Mouse (Mus musculus) bone marrow, adult 2 months (tissue): ENCODE data around the gene Slc36a2. TPM values are rescaled to one million over a fixed set of nuclear protein-coding genes. Genes with fewer than 3 reads are reported as not detected.

Experiments used
- H3K27ac ChIP-seq: fragments of 200-500 bp; 2 replicates; pipeline ENCODE4 v1.5.1; 2012; ENCODE audit warnings: low read depth, mild to moderate bottlenecking, control low read depth, inconsistent platforms, low read length; ENCODE audit not compliant: control insufficient read depth, poor library complexity, insufficient read depth
- H3K4me1 ChIP-seq: fragments of 200-500 bp; 2 replicates; pipeline ENCODE4 v1.6.1; 2011; ENCODE audit warnings: low read length; ENCODE audit not compliant: control insufficient read depth, insufficient read depth
- H3K4me3 ChIP-seq: fragments of 200-500 bp; replicated peaks from 2 replicates; pipeline ENCODE3; 2011; ENCODE audit warnings: mild to moderate bottlenecking, low read depth, low read length, control low read depth; ENCODE audit not compliant: control insufficient read depth
- CTCF ChIP-seq: fragments of 200-500 bp; IDR thresholded peaks from 2 replicates; pipeline ENCODE4 v1.5.1; 2011; ENCODE audit warnings: low read length, control low read depth; ENCODE audit not compliant: control insufficient read depth, insufficient read depth
- POLR2A ChIP-seq: fragments of 200-500 bp; IDR thresholded peaks from 2 replicates; pipeline ENCODE4 v1.6.1; 2011; ENCODE audit warnings: low read depth, mild to moderate bottlenecking, control low read depth, low read length, borderline replicate concordance; ENCODE audit not compliant: control insufficient read depth
- WGBS: fragments of 180-500 bp; shearing (Covaris S2); methylation state at CpG from one replicate; pipeline ENCODE4 v1.1.7; 2018; 5-methylcytosine and 5-hydroxymethylcytosine counted together
- polyA plus RNA-seq: library from polyadenylated mRNA; stranded (reverse); fragments of >200 nt; gene quantifications from 2 replicates; pipeline ENCODE4 v1.2.4, GENCODE M21; 2011; ENCODE audit warnings: low replicate concordance; ENCODE audit not compliant: missing spikeins, insufficient read depth, insufficient read length

Slc36a2 gene
- polyA plus RNA-seq, 1 experiment, result 0.85 TPM

- peak overlapping the region; percentile 74 for H3K27ac ChIP-seq
- 23% methylated on average over 15 of the region's 15 CpGs for WGBS
- peaks cover 1% of the 10 kb centered on the region; the same call in 1 of the 2 replicates for H3K4me1 ChIP-seq
- TF ChIP-seq CTCF (no peak), POLR2A (no peak)
- no peak overlapping the region for H3K4me3 ChIP-seq
Observed at GRCm38 (mm10) chr11:55136770-55137547, 47.9 kb downstream of the Slc36a2 start.

- TF ChIP-seq POLR2A (no peak), CTCF (no peak)
- Histone ChIP-seq H3K27ac (no peak overlapping the region), H3K4me1 (peaks cover 5% of the 10 kb centered on the region; the same call in 1 of the 2 replicates), H3K4me3 (no peak overlapping the region)
- 68% methylated on average over 5 of the region's 5 CpGs for WGBS
Observed at GRCm38 (mm10) chr11:55134871-55135270, 50.0 kb downstream of the Slc36a2 start.

DNA sequence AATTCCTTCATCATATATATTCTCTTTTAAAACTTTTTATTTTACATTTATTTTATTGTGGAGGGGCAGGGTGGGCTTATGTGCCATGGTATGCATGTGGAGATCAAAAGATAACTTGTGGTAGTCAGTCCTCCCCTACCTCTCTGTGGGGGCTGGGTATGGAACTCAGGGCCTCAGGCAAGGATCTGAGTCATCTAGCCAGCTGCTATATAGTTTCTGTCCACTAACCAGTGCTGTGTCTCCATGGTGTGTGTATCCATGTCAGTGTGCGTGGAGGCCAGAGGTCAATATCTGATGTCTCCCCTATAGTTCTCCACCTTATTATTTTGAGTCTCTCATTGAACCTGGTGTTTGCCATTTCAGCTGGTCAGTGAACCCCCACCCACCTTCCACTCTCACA is 50.5 kb downstream of the Slc36a2 start:
- 80% methylated on average over 1 of the region's 1 CpGs for WGBS
- Histone ChIP-seq H3K27ac (no peak overlapping the region), H3K4me3 (no peak overlapping the region), H3K4me1 (peaks cover 5% of the 10 kb centered on the region; the same call in 1 of the 2 replicates)
- TF ChIP-seq CTCF, result no peak
- TF ChIP-seq POLR2A, result no peak

- Histone ChIP-seq H3K4me3 (no peak overlapping the region), H3K4me1 (peaks cover 5% of the 10 kb centered on the region; the same call in 1 of the 2 replicates), H3K27ac (no peak overlapping the region)
- 90% methylated on average over 1 of the region's 1 CpGs for WGBS
- TF ChIP-seq POLR2A (no peak), CTCF (no peak)
Observed at GRCm38 (mm10) chr11:55133204-55133603, 51.7 kb downstream of the Slc36a2 start.

GRCm38 (mm10) chr11:55131946-55132345 is 52.9 kb downstream of the Slc36a2 start:
- no peak overlapping the region for H3K4me3 ChIP-seq
- peaks cover 4% of the 10 kb centered on the region; the same call in 1 of the 2 replicates for H3K4me1 ChIP-seq
- WGBS, result 76% methylated on average over 1 of the region's 1 CpGs
- H3K27ac ChIP-seq, result peak overlapping the region; percentile 59; the same call in 1 of the 2 replicates
- TF ChIP-seq CTCF (no peak), POLR2A (no peak)

- peak overlapping the region; percentile 59 for H3K27ac ChIP-seq
- WGBS, result 32% methylated on average over 11 of the region's 11 CpGs
- H3K4me1 ChIP-seq, result peaks cover 4% of the 10 kb centered on the region; the same call in 1 of the 2 replicates
- H3K4me3 ChIP-seq, result no peak overlapping the region
- no peak for TF ChIP-seq POLR2A
- TF ChIP-seq CTCF, result no peak
Observed at GRCm38 (mm10) chr11:55131077-55131742, 53.7 kb downstream of the Slc36a2 start.

DNA sequence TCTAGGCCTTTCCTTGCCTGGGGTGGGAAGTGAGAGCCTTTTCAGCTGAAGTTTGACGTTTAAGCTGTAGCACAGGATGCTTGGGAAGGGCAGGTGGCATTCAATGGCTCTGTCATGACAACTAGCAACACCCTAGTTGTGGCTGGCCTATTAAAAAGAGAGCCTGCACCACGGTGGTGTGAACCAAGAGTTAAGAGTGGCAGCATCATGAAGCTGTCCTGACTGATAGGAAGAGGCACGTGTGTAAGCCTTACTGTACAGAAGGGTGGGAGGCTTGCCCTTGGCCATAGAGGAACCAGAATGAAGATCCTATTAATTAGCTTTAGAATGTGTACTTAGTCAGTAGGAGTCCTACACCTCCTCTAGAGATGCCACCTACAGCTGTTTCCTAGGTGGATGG is 56.5 kb downstream of the Slc36a2 start:
- Histone ChIP-seq H3K4me3 (no peak overlapping the region), H3K27ac (no peak overlapping the region), H3K4me1 (peaks cover 4% of the 10 kb centered on the region; the same call in 1 of the 2 replicates)
- TF ChIP-seq CTCF, result no peak
- no peak for TF ChIP-seq POLR2A
- 63% methylated on average over 3 of the region's 3 CpGs for WGBS

DNA sequence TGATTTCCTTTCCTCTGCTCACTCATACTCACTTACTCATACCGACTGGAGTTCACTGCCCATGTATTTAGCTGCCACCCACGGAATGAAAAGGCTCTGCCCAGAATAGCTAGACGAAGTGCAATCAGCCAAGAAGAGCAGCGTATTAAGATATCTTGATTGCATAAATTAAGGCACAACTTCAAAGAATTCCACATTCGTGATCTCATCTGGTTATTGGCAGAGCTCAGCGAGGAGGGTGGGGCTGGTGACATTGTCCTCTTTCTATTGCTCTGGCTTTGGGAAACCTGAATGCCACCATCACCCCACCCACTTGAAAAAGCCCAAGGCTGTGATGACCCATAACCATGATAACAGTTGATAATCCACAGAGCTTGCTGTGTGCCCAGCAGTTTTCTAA is 56.9 kb downstream of the Slc36a2 start:
- H3K4me1 ChIP-seq, result peaks cover 4% of the 10 kb centered on the region; the same call in 1 of the 2 replicates
- no peak for TF ChIP-seq CTCF
- TF ChIP-seq POLR2A, result no peak
- no peak overlapping the region for H3K27ac ChIP-seq
- WGBS, result 68% methylated on average over 6 of the region's 6 CpGs
- H3K4me3 ChIP-seq, result no peak overlapping the region
